Mouse (Mus musculus): Measurements from ENCODE around the gene Xylt1. TPM values are rescaled to one million over a fixed set of nuclear protein-coding genes. Genes with fewer than 3 reads are reported as not detected.
A peak's percentile ranks its signal among the peaks of the same experiment; 100 is the strongest.

Xylt1 gene
- total RNA-seq, 2 experiments from 2014 or later = 43.5 to 43.9 TPM

- TF ChIP-seq CTCF (conservative IDR thresholded peaks at IDR 0.05) = no peak
- H3K4me3 ChIP-seq = no peak overlapping the region
- no peak for DNase-seq (ENCODE audit: low spot score in 2 of 2)
- H3K27ac ChIP-seq = peak overlapping the region; percentile 62
Measured at GRCm38 (mm10) chr7:117495751-117496150, 115.0 kb downstream of the Xylt1 start.

GRCm38 (mm10) chr7:117498173-117498572 lies 117.4 kb downstream of the Xylt1 start:
- no peak for DNase-seq (ENCODE audit: low spot score in 2 of 2)
- H3K4me3 ChIP-seq = no peak overlapping the region
- no peak overlapping the region for H3K27ac ChIP-seq
- no peak for TF ChIP-seq CTCF (conservative IDR thresholded peaks at IDR 0.05)

- TF ChIP-seq CTCF (conservative IDR thresholded peaks at IDR 0.05) = no peak
- DNase-seq (ENCODE audit: low spot score in 2 of 2) = no peak
- Histone ChIP-seq H3K4me3 (no peak overlapping the region), H3K27ac (peak overlapping the region; percentile 49; the same call in 1 of the 2 replicates)
Measured at GRCm38 (mm10) chr7:117501355-117502181, 120.8 kb downstream of the Xylt1 start.

- no peak for TF ChIP-seq CTCF (conservative IDR thresholded peaks at IDR 0.05)
- no peak for DNase-seq (ENCODE audit: low spot score in 2 of 2)
- Histone ChIP-seq H3K4me3 (no peak overlapping the region), H3K27ac (no peak overlapping the region)
Measured at GRCm38 (mm10) chr7:117502415-117502814, 121.6 kb downstream of the Xylt1 start.

- TF ChIP-seq CTCF (conservative IDR thresholded peaks at IDR 0.05) = no peak
- DNase-seq (ENCODE audit: low spot score in 2 of 2) = no peak
- no peak overlapping the region for H3K4me3 ChIP-seq
- H3K27ac ChIP-seq = no peak overlapping the region
Measured at GRCm38 (mm10) chr7:117503714-117504113, 122.9 kb downstream of the Xylt1 start.

GRCm38 (mm10) chr7:117505791-117506190 lies 125.0 kb downstream of the Xylt1 start:
- TF ChIP-seq CTCF (conservative IDR thresholded peaks at IDR 0.05) = no peak
- DNase-seq (ENCODE audit: low spot score in 2 of 2) = no peak
- H3K4me3 ChIP-seq = no peak overlapping the region

GRCm38 (mm10) chr7:117507351-117507750 lies 126.6 kb downstream of the Xylt1 start:
- Histone ChIP-seq H3K4me3 (no peak overlapping the region), H3K27ac (no peak overlapping the region)
- no peak for DNase-seq (ENCODE audit: low spot score in 2 of 2)
- no peak for TF ChIP-seq CTCF (conservative IDR thresholded peaks at IDR 0.05)

More at GRCm38 (mm10) chr7:117505791-117506190, 125.0 kb downstream of the Xylt1 start:
- H3K27ac ChIP-seq = no peak overlapping the region

- TF ChIP-seq CTCF (conservative IDR thresholded peaks at IDR 0.05) = no peak
- no peak for DNase-seq (ENCODE audit: low spot score in 2 of 2)
- H3K4me3 ChIP-seq = no peak overlapping the region
- H3K27ac ChIP-seq = peak overlapping the region; percentile 19; the same call in 1 of the 2 replicates
Measured at GRCm38 (mm10) chr7:117508090-117508489, 127.3 kb downstream of the Xylt1 start.

- H3K4me3 ChIP-seq = no peak overlapping the region
- H3K27ac ChIP-seq = peak overlapping the region; percentile 43; the same call in 1 of the 2 replicates
- no peak for TF ChIP-seq CTCF (conservative IDR thresholded peaks at IDR 0.05)
- DNase-seq (ENCODE audit: low spot score in 2 of 2) = peak in 1 of 2 experiments; percentile 64
Measured at GRCm38 (mm10) chr7:117510113-117510512, 129.3 kb downstream of the Xylt1 start.

- 0 out of 2 replicates have a peak overlapping the region, but pooled peaks have one; percentile 18 for H3K27ac ChIP-seq
- H3K4me3 ChIP-seq = no peak overlapping the region
- no peak for TF ChIP-seq CTCF (conservative IDR thresholded peaks at IDR 0.05)
- DNase-seq (ENCODE audit: low spot score in 2 of 2) = no peak
Measured at GRCm38 (mm10) chr7:117512301-117512700, 131.5 kb downstream of the Xylt1 start.

- no peak for TF ChIP-seq CTCF (conservative IDR thresholded peaks at IDR 0.05)
- DNase-seq (ENCODE audit: low spot score in 2 of 2) = no peak
- Histone ChIP-seq H3K4me3 (no peak overlapping the region), H3K27ac (no peak overlapping the region)
Measured at GRCm38 (mm10) chr7:117515794-117516193, 135.0 kb downstream of the Xylt1 start.

GRCm38 (mm10) chr7:117516896-117517295 lies 136.1 kb downstream of the Xylt1 start:
- no peak for DNase-seq (ENCODE audit: low spot score in 2 of 2)
- H3K4me3 ChIP-seq = no peak overlapping the region
- no peak for TF ChIP-seq CTCF (conservative IDR thresholded peaks at IDR 0.05)
- H3K27ac ChIP-seq = no peak overlapping the region

GRCm38 (mm10) chr7:117521369-117521768 lies 140.6 kb downstream of the Xylt1 start:
- no peak overlapping the region for H3K27ac ChIP-seq
- DNase-seq (ENCODE audit: low spot score in 2 of 2) = no peak
- TF ChIP-seq CTCF (conservative IDR thresholded peaks at IDR 0.05) = no peak
- no peak overlapping the region for H3K4me3 ChIP-seq

Data from layer of hippocampus, adult 2 months (tissue).